Mouse (Mus musculus): ENCODE data around the gene Mfap1a.

DNA sequence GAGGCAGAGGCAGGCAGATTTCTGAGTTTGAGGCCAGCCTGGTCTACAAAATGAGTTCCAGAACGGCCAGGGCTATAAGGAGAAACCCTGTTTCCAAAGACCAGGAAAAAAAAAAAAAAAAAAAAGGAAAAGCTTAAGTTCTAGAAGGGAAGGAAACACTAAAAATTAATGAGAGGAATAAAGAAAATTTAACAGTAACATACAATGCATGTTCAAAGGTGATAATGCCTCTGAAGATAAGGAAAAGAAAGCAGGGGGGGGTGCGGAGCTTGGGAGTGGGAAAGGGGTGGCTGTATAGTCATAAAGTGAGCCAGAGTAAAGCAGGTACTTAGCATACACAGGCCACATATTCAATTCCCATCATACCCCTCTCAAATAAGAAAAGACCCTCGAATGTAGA, 61.3 kb downstream of the Mfap1a start:
- TF ChIP-seq HCFC1 (IDR thresholded peaks at IDR 0.05; ENCODE audit: borderline replicate concordance, insufficient read depth, low read length): no peak
- no peak for TF ChIP-seq ZC3H11A (IDR thresholded peaks at IDR 0.05; ENCODE audit: borderline replicate concordance, low read depth, low read length)

Measured in ES-E14 (cell line).